Mouse (Mus musculus): ENCODE measurements at regions not wholly inside any gene's neighbourhood (a gene's known extent, or its start where the extent isn't known, plus 50 kb on each side); places are given as distances from the start of the nearest gene placed in this dataset.

GRCm38 (mm10) chr3:151910851-151911250, 73.4 kb upstream of the Ptgfr start:
- ATAC-seq (ENCODE audit: insufficient read depth) (no peak), DNase-seq (ENCODE audit: low read depth in 3 of 3, low spot score in 3 of 3) (no peak)
- Histone ChIP-seq H3K27ac (no peak overlapping the region), H3K36me3 (replicated peaks; ENCODE audit: control insufficient read depth, insufficient read depth, low read depth) (no peaks in the 10 kb centered on the region), H3K27me3 (ENCODE audit: control insufficient read depth, insufficient read depth, low read length) (no peaks in the 10 kb centered on the region), H3K9ac (replicated peaks) (no peak overlapping the region), H3K4me2 (ENCODE audit: low read depth) (no peak overlapping the region), H3K9me3 (ENCODE audit: control insufficient read depth, low read length) (no peaks in the 10 kb centered on the region), H3K4me3 (ENCODE audit: insufficient read depth in 1 of 2, low read depth in 2 of 2, low read length in 2 of 2) (no peak overlapping the region), H3K4me1 (replicated peaks; ENCODE audit: control insufficient read depth in 2 of 2, insufficient read depth in 2 of 2, low read length in 1 of 2) (no peaks in the 10 kb centered on the region)
- WGBS (ENCODE audit: insufficient replicate concordance) = 52% methylated on average over 2 of the region's 2 CpGs
- TF ChIP-seq CTCF (IDR thresholded peaks at IDR 0.05; ENCODE audit: low read depth) (no peak), EP300 (IDR thresholded peaks at IDR 0.05; ENCODE audit: low read depth) (no peak)

DNA sequence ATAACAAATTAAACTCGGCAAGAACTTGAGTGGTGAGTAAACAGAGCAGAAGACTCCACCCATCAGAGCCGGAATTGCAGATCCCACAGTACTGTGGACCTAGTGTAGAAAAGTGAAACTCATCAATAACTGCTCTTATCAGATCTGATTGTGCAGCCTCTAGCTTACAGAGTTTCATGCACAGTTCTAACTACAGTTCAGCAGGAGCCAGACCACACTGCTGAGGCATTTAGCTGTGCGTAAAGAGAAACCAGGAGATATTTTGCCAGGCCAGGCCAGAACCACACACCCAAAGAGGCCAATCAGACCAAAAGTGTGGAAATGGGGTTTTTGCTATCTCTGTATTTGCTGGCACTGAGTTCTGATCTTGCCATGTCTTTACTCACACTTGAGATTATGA, 71.9 kb upstream of the Ptgfr start:
- Histone ChIP-seq H3K4me2 (ENCODE audit: low read depth) (no peak overlapping the region), H3K4me3 (ENCODE audit: insufficient read depth in 1 of 2, low read depth in 2 of 2, low read length in 2 of 2) (no peak overlapping the region), H3K4me1 (replicated peaks; ENCODE audit: control insufficient read depth in 2 of 2, insufficient read depth in 2 of 2, low read length in 1 of 2) (no peaks in the 10 kb centered on the region), H3K9me3 (ENCODE audit: control insufficient read depth, low read length) (no peaks in the 10 kb centered on the region), H3K27me3 (ENCODE audit: control insufficient read depth, insufficient read depth, low read length) (no peaks in the 10 kb centered on the region), H3K36me3 (replicated peaks; ENCODE audit: control insufficient read depth, insufficient read depth, low read depth) (no peaks in the 10 kb centered on the region), H3K27ac (no peak overlapping the region), H3K9ac (replicated peaks) (no peak overlapping the region)
- 65% methylated on average over 3 of the region's 3 CpGs for WGBS (ENCODE audit: insufficient replicate concordance)
- ATAC-seq (ENCODE audit: insufficient read depth) (no peak), DNase-seq (ENCODE audit: low read depth in 3 of 3, low spot score in 3 of 3) (no peak)
- TF ChIP-seq CTCF (IDR thresholded peaks at IDR 0.05; ENCODE audit: low read depth) (no peak), EP300 (IDR thresholded peaks at IDR 0.05; ENCODE audit: low read depth) (no peak)

DNA sequence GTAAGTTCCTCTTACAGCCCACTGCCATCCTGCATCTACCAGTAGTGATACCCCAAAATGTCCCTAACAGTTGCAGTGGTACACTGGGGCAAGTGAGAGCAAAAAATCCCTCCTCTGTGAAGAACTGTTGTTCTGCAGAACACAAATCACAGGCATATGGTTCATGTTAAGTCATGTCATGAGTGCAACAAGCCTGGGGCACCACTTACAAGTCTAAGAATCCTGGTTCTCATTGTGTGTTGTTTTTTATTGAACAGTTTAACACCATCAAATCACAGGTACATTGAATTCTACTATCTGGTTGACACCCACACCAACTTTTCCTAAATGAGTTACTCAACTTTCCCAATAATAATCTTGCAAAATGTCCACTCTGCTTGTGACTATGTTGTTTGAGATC, 71.5 kb upstream of the Ptgfr start:
- ATAC-seq (ENCODE audit: insufficient read depth) (no peak), DNase-seq (ENCODE audit: low read depth in 3 of 3, low spot score in 3 of 3) (no peak)
- no peaks in the 10 kb centered on the region for H3K27me3 ChIP-seq (ENCODE audit: control insufficient read depth, insufficient read depth, low read length)
- no peak overlapping the region for H3K4me3 ChIP-seq (ENCODE audit: insufficient read depth in 1 of 2, low read depth in 2 of 2, low read length in 2 of 2)
- no peaks in the 10 kb centered on the region for H3K4me1 ChIP-seq (replicated peaks; ENCODE audit: control insufficient read depth in 2 of 2, insufficient read depth in 2 of 2, low read length in 1 of 2)
- H3K4me2 ChIP-seq (ENCODE audit: low read depth) = no peak overlapping the region
- no peak overlapping the region for H3K9ac ChIP-seq (replicated peaks)
- no peak for TF ChIP-seq CTCF (IDR thresholded peaks at IDR 0.05; ENCODE audit: low read depth)
- no peaks in the 10 kb centered on the region for H3K36me3 ChIP-seq (replicated peaks; ENCODE audit: control insufficient read depth, insufficient read depth, low read depth)
- H3K9me3 ChIP-seq (ENCODE audit: control insufficient read depth, low read length) = no peaks in the 10 kb centered on the region
- no peak overlapping the region for H3K27ac ChIP-seq

DNA sequence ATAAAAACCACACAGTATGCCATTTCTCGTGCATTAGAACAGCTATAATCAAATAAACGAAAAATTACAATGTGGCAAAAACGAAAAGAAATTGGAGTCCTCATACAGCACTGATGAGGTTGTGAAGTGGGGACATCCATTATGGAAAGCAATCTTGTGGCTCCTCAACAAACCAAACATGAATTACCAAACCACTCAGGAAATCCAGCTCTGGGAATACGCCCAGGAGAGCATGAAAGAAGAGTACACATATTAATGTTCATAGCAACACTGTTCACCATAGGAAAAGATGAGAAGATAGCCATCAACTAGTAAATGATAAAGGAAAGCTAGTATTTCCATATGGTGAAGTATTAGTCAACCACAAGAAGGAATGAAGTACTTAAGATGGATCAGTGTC, 68.3 kb upstream of the Ptgfr start:
- Histone ChIP-seq H3K27me3 (ENCODE audit: control insufficient read depth, insufficient read depth, low read length) (no peaks in the 10 kb centered on the region), H3K4me3 (ENCODE audit: insufficient read depth in 1 of 2, low read depth in 2 of 2, low read length in 2 of 2) (no peak overlapping the region), H3K4me2 (ENCODE audit: low read depth) (no peak overlapping the region), H3K36me3 (replicated peaks; ENCODE audit: control insufficient read depth, insufficient read depth, low read depth) (no peaks in the 10 kb centered on the region), H3K9ac (replicated peaks) (no peak overlapping the region), H3K4me1 (replicated peaks; ENCODE audit: control insufficient read depth in 2 of 2, insufficient read depth in 2 of 2, low read length in 1 of 2) (no peaks in the 10 kb centered on the region), H3K27ac (no peak overlapping the region), H3K9me3 (ENCODE audit: control insufficient read depth, low read length) (no peaks in the 10 kb centered on the region)
- no peak for ATAC-seq (ENCODE audit: insufficient read depth)
- WGBS (ENCODE audit: insufficient replicate concordance) = 48% methylated on average over 4 of the region's 4 CpGs
- DNase-seq (ENCODE audit: low read depth in 3 of 3, low spot score in 3 of 3) = no peak
- TF ChIP-seq EP300 (IDR thresholded peaks at IDR 0.05; ENCODE audit: low read depth) (no peak), CTCF (IDR thresholded peaks at IDR 0.05; ENCODE audit: low read depth) (no peak)

- Histone ChIP-seq H3K36me3 (replicated peaks; ENCODE audit: control insufficient read depth, insufficient read depth, low read depth) (no peaks in the 10 kb centered on the region), H3K9me3 (ENCODE audit: control insufficient read depth, low read length) (no peaks in the 10 kb centered on the region), H3K27ac (no peak overlapping the region), H3K4me2 (ENCODE audit: low read depth) (no peak overlapping the region), H3K4me3 (ENCODE audit: insufficient read depth in 1 of 2, low read depth in 2 of 2, low read length in 2 of 2) (no peak overlapping the region), H3K9ac (replicated peaks) (no peak overlapping the region), H3K27me3 (ENCODE audit: control insufficient read depth, insufficient read depth, low read length) (no peaks in the 10 kb centered on the region), H3K4me1 (replicated peaks; ENCODE audit: control insufficient read depth in 2 of 2, insufficient read depth in 2 of 2, low read length in 1 of 2) (no peaks in the 10 kb centered on the region)
- no peak for ATAC-seq (ENCODE audit: insufficient read depth)
- no peak for DNase-seq (ENCODE audit: low read depth in 3 of 3, low spot score in 3 of 3)
- 73% methylated on average over 2 of the region's 2 CpGs for WGBS (ENCODE audit: insufficient replicate concordance)
- no peak for TF ChIP-seq CTCF (IDR thresholded peaks at IDR 0.05; ENCODE audit: low read depth)
- TF ChIP-seq EP300 (IDR thresholded peaks at IDR 0.05; ENCODE audit: low read depth) = no peak
These were observed 65.7 kb upstream of the Ptgfr start for GRCm38 (mm10) chr3:151903169-151903568.

Data from liver, embryonic 14.5 days (tissue).